Mouse (Mus musculus) midbrain, embryonic 10.5 days (tissue): Measurements from ENCODE around the gene Rex2. TPM values are rescaled to one million over a fixed set of nuclear protein-coding genes. Genes with fewer than 3 reads are reported as not detected.

ENCODE experiments used
- polyA plus RNA-seq: library from polyadenylated mRNA; unstranded; fragments of >200 nt; fragmentation: Nextera tagmentation; extraction: Ambion mirVana; gene quantifications from 2 replicates; pipeline ENCODE4 v1.2.1, GENCODE M21; 2016

Gene Rex2
- polyA plus RNA-seq, 1 experiment from 2014 or later, result 0.04 TPM

Other genes starting within 250 kb of the Rex2 start
- gene Gm21411, start 112.3 kb upstream of the Rex2 start, polyA plus RNA-seq, result not detected in 2 replicates
- not detected in 2 replicates for gene Zfp989, start 49.9 kb upstream of the Rex2 start, polyA plus RNA-seq
- 6.5 and 7.7 TPM in 2 replicates for gene Zfp991, start 110.2 kb downstream of the Rex2 start, polyA plus RNA-seq